Mouse (Mus musculus): ENCODE data around the gene Edaradd.

The Edaradd gene

DNA sequence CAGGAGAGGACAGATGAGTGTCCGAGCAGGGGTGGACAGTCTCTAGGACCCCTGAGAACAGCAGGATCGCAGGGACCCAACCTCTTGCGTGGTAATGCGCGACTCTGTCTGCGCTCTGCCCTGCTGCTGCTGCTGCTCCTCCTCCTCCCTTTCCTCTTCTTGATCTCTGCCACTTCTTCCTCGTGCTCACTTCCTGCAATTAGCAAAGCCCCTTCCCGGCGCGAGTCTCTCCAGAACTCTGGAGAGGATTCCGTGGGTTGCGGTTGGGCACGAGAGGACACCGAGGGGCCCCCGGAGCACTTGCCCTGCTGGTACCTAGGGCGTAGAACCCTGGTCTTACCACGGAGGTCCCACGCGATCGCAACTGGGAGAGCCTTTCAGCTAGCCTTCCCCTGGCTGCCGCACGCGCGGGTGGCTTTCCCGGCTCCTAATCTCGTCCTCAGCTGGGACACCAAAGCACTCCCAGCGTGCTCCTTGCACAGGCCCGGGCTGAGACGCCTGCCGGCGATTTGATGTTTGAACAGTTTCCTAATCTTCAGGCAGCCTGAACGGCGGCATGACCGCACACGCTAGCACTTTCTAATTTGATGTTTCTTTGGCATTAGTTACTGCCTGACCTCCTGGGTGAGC is at the start of gene Edaradd:
TSS of gene Edaradd (minus strand) at position 484 of the 630 bp plus-strand sequence.
- in situ Hi-C loops (cut with MboI, MseI): no loop called here

GRCm38 (mm10) chr13:12569741-12570140 is 49.5 kb upstream of the Edaradd start:
- in situ Hi-C loops (cut with MboI, MseI): no loop called here

DNA sequence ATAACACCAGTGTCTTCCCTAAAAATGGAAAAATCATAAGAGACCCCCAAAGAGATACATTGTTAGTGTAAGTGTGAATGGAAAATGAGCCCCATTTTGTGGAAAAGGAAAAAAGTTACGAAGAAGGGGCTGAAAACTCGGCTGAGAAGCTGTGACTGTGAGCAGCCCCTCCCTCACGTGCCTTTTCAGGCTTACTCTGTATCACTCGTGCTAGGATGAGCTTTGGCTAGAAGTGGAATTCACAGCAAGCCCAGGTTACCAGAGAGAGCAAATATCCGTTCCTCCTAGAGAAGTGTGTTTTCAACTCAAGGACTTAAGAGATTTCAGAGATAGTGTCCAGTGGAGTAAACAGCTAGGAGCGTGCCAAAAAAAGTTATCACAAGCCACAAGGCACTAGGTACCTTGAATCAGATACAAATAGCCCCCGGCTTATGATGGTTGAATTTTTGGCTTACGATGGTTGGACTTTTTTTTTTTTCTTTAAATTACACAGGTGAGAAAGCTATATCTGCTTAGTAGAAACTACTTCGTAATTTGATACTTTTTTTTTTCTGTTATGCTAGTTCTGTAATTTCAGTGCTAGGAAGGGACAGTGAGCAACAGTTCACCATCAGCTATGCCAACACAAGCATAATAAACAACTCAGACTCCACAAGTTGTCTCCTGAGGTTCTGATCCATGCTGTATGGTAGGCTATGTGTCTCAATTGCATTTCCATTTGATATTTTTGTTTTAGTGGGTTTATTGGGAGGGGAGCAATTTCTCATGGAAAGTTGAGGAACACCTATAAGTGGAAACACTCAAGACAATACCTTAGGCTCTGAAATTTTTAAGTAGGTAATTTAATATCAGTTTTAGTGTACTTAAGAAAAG is 48.6 kb upstream of the Edaradd start:
- in situ Hi-C loops (cut with MboI, MseI): no loop called here

DNA sequence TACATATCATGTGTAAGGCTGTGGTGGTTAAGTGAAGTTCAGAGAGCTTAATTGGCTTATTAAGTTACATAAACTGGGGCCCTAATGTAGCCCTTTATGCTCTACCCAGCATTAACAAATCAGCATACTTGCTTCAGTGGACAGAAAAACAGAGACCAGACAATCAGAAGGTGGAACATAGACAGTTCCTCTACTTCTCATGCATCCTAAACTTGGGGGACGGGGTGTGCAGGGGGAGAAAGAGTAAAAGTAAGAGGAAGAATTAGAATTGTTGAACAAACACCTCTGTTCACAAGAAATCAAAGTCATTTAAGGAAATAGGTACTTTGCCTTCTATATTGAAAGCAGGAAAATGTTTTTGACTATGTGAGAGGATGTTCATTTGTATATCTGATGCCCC is 47.7 kb upstream of the Edaradd start:
- in situ Hi-C loops (cut with MboI, MseI): no loop called here

- in situ Hi-C loops (cut with MboI, MseI): no loop called here
These were observed 45.6 kb upstream of the Edaradd start, which contains the start of gene Ero1lb for GRCm38 (mm10) chr13:12565621-12566390. TSS of gene Ero1lb (plus strand) at chr13:12565874.

- in situ Hi-C loops (cut with MboI, MseI): no loop called here
These were observed 42.0 kb upstream of the Edaradd start for GRCm38 (mm10) chr13:12562256-12562655.

DNA sequence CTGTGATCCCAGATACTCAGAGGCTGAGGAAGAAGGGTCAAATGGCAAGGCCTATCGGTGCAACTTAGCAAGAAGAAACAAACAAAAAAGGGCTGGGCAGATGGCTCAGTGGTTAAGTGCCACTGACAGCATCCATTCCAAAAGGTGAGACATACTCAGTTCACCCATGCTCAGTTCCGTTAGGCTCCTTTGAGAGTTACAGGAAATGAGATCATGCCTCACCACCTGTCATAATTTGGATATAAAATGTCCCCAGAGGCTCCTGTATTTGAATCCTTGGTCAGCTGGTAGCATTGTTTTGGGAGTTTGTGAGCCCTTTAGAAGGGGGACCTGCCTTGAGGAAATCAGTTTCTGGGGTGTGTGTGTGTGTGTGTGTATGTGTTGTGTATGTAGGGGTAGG is 41.5 kb upstream of the Edaradd start:
- in situ Hi-C loops (cut with MboI, MseI): no loop called here

DNA sequence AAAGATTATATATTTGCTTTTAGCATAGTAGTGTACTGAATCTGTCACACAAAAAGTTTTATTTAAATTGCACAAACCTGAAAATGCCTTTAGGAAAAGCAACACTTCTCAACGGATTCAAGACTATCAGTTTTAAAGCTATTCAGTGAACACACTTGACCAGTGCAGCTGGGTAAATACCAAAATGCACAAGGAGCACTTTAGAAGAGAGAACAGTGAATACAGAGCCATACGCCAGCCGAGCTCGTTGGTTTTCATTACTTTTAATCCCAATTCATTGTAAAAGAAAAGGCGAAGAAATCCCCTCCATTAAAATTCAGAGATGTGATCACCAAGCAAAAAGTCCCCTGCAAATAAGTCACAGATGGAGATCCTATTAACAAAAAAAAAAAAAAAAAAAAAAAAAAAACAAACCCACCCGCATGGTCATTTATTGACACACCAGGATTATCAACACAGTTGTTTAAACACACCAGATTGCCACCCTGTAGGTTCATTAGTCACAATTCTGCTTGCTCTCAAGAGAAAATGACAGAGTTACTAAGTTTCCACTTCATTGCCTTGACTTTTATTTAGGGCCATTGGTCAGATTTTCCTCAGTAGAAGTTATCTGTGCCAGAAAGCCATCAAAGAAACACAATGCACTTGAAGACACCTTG is 39.4 kb upstream of the Edaradd start:
- in situ Hi-C loops (cut with MboI, MseI): no loop called here

DNA sequence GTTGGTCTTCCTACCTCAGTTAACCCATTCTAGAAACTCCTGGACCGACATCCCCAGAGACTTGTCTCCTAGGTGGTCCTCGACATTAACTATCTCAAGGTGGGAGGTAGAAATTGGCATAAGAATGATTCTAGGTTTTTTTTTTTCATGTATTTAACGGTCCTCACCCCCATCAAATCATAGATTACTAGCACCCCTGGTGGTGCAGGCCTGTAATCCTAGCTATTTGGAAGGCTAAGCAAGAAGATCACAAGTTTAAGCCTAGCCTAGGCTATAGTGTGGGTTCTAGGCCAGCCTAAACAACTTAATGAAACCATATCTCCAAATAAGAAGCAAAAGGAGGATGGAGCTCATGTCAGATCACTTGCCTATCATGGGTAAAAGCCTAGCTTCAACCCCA is 38.8 kb upstream of the Edaradd start:
- in situ Hi-C loops (cut with MboI, MseI): no loop called here

DNA sequence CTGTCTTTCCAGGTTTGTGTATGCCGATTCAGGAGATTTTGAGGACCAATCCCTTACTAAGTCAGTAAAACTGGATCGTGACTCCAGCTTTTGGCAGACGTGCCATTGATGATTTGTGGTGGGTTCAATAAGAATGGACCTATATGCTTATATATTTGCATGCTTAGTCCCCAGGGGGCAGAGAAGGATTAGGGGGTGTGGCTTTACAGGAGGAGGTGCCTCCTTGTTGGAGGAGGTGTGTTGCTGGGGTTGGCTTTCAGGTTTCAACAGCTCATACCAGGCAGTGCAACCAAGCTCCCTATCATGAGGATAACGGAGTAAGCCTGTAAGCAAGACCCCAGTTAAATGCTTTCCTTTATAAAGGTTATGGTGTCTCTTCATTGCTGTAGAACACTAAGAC is 34.0 kb upstream of the Edaradd start:
- in situ Hi-C loops (cut with MboI, MseI): no loop called here

DNA sequence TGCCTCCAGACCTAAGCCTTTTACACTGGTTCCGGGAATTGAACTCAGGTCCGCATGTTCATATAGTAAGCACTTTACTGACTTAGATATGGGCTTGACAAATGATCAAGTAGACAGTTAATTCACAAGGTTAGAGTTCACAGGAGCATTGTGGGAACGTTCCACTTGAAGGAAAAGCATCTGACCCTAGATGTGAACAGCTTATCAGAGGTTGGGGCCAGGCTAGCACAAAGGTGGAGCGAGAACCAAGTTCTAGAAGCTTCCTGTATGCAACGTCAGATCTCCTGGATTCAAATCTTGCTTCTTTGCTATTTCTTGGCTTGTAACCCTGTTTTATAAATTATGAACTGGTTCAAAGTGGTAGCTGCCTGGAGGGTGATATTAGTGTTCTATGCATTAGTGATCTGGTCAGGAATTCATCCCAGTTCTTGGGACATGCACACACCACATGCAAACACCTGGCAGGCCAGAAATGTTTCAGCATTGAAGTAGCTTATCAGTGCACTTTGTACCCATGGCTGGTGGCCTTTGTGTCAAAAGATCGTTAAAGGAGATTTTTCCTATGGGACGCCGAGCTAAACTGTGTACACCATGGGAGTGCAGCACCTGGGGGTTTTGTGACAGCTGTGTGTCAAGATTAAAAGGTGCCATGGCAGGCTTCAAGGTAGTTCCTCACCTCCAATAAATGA is 23.8 kb upstream of the Edaradd start:
- in situ Hi-C loops (cut with MboI, MseI): no loop called here

DNA sequence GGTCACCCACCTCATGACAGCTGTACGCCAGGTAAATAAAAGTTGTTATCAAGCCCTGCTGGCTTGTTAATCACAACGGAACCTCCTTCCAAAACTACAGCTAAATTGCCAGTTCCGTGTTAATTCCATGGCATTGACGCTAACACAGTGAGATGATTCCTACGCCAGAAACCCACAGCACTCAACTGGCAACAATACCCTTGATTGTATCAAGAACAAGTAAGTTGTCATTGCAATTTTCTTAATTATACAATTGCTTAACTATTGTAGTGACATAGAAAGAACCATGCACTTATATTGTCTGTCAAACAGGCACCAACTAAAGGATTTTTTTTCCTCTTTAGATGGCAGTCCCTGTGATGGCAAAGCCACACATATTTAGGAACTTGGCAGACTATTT is 23.0 kb upstream of the Edaradd start:
- in situ Hi-C loops (cut with MboI, MseI): no loop called here

GRCm38 (mm10) chr13:12542006-12542981 is 22.1 kb upstream of the Edaradd start:
- in situ Hi-C loops (cut with MboI, MseI): no loop called here

GRCm38 (mm10) chr13:12540119-12540518 is 19.9 kb upstream of the Edaradd start:
- in situ Hi-C loops (cut with MboI, MseI): no loop called here

- in situ Hi-C loops (cut with MboI, MseI): no loop called here
These were observed 19.5 kb upstream of the Edaradd start for GRCm38 (mm10) chr13:12539716-12540115.

GRCm38 (mm10) chr13:12537971-12538370 is 17.7 kb upstream of the Edaradd start:
- in situ Hi-C loops (cut with MboI, MseI): no loop called here

GRCm38 (mm10) chr13:12534628-12535027 is 14.4 kb upstream of the Edaradd start:
- in situ Hi-C loops (cut with MboI, MseI): no loop called here

DNA sequence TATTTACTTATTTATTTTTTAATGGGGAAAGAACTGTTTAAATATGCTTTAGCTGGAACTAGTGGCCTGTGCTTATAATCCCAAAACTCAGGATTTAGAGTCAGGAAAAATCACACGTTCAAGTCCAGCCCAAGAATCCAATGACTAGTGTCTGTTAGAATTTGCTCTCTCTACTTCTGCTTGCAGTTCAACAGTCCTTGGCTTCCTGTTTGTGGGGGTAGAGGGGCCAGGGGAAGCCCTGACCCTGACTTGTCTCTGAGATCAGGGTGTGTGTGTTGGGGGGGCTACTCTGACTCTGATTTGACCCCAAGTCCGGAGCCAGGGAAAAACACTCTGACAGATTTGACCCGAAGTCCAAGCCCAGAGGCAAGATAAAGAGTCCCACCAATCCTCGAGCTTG is 5.4 kb upstream of the Edaradd start:
- in situ Hi-C loops (cut with MboI, MseI): no loop called here

- in situ Hi-C loops (cut with MboI, MseI): no loop called here
These were observed 2.1 kb upstream of the Edaradd start for GRCm38 (mm10) chr13:12522346-12522745.

DNA sequence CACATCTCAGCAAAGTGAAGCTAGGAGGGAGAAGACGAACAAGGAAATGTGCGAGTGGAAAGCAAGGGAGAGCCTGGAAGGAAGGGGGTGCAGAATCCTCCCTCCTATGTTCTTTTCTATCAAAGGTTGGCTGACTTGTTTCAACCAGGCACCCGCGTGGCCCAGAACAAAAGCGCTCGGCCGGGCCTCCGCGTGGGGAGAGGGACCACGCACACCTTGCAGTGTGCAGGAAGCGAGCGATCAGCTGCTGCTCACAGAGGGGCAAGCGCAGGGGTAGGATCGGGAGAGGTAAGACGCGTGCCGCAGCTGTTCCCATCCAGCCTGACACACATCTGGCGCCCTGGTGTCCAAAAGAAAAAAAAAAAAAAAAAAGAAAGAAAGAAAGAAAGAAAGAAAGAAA is 867 bp downstream of the Edaradd start:
- in situ Hi-C loops (cut with MboI, MseI): no loop called here

Measured in T-helper 1 cell (primary cell).